Mouse (Mus musculus) midbrain, embryonic 13.5 days (tissue): ENCODE results near the gene Pdzd2. TPM values are rescaled to one million over a fixed set of nuclear protein-coding genes. Genes with fewer than 3 reads are reported as not detected.

Source experiments
- ATAC-seq: fragments of 200-750 bp; cut with Nextera tagmentation; 2 replicates; pipeline ENCODE4 v1.8.0; 2017; ENCODE audit warnings: mild to moderate bottlenecking, moderate TSS enrichment, moderate library complexity
- H3K27ac ChIP-seq: fragments of 300-500 bp; sonication (generic); 2 replicates; pipeline ENCODE4 v1.5.1; 2015; ENCODE audit warnings: inconsistent platforms, mild to moderate bottlenecking, moderate library complexity
- H3K27me3 ChIP-seq: fragments of 300-500 bp; sonication (generic); 2 replicates; pipeline ENCODE4 v1.6.1; 2015; ENCODE audit warnings: mild to moderate bottlenecking, inconsistent platforms
- H3K36me3 ChIP-seq: fragments of 300-500 bp; sonication (generic); 2 replicates; pipeline ENCODE4 v1.6.1; 2015; ENCODE audit warnings: mild to moderate bottlenecking, inconsistent platforms
- H3K4me1 ChIP-seq: fragments of 300-500 bp; sonication (generic); replicated peaks from 2 replicates; pipeline ENCODE4 v1.6.1; 2015; ENCODE audit warnings: inconsistent platforms
- H3K4me2 ChIP-seq: fragments of 300-500 bp; sonication (generic); replicated peaks from 2 replicates; pipeline ENCODE4 v1.6.1; 2015; ENCODE audit warnings: moderate library complexity, mild to moderate bottlenecking, inconsistent platforms
- H3K4me3 ChIP-seq: fragments of 300-500 bp; sonication (generic); replicated peaks from 2 replicates; pipeline ENCODE4 v1.5.1; 2015; ENCODE audit warnings: mild to moderate bottlenecking, inconsistent platforms
- H3K9ac ChIP-seq: fragments of 300-500 bp; sonication (generic); replicated peaks from 2 replicates; pipeline ENCODE4 v1.6.1; 2015; ENCODE audit warnings: mild to moderate bottlenecking, inconsistent platforms
- H3K9me3 ChIP-seq: fragments of 300-500 bp; sonication (generic); 2 replicates; pipeline ENCODE4 v1.6.1; 2016; ENCODE audit warnings: mild to moderate bottlenecking, inconsistent platforms
- WGBS: fragments of 180-500 bp; shearing (Covaris S2); methylation state at CpG from one replicate; pipeline ENCODE4 v1.1.7; 2015; 5-methylcytosine and 5-hydroxymethylcytosine counted together
- polyA plus RNA-seq: library from polyadenylated mRNA; unstranded; fragments of >200 nt; fragmentation: Nextera tagmentation; extraction: Ambion mirVana; gene quantifications from 2 replicates; pipeline ENCODE4 v1.2.1, GENCODE M21; 2015

Gene Pdzd2
- polyA plus RNA-seq, 1 experiment from 2014 or later: 9.7 TPM

GRCm38 (mm10) chr15:12480369-12480768 lies 259.4 kb downstream of the Pdzd2 start:
- Histone ChIP-seq H3K27ac (no peak overlapping the region), H3K4me3 (no peak overlapping the region), H3K27me3 (no peaks in the 10 kb centered on the region), H3K4me1 (peaks cover 19% of the 10 kb centered on the region), H3K36me3 (no peaks in the 10 kb centered on the region), H3K9ac (no peak overlapping the region), H3K9me3 (no peaks in the 10 kb centered on the region; the same call in 1 of the 2 replicates), H3K4me2 (no peak overlapping the region)
- 42% methylated on average over 3 of the region's 3 CpGs for WGBS
- ATAC-seq: peak; percentile 74

- ATAC-seq: no peak
- Histone ChIP-seq H3K9ac (no peak overlapping the region), H3K9me3 (no peaks in the 10 kb centered on the region; the same call in 1 of the 2 replicates), H3K4me3 (no peak overlapping the region), H3K27me3 (no peaks in the 10 kb centered on the region), H3K36me3 (no peaks in the 10 kb centered on the region), H3K27ac (no peak overlapping the region), H3K4me1 (peaks cover 19% of the 10 kb centered on the region), H3K4me2 (no peak overlapping the region)
- 69% methylated on average over 5 of the region's 5 CpGs for WGBS
Measured at GRCm38 (mm10) chr15:12479326-12479725, 260.4 kb downstream of the Pdzd2 start.

- Histone ChIP-seq H3K27me3 (no peaks in the 10 kb centered on the region), H3K4me1 (peaks cover 5% of the 10 kb centered on the region; the same call in 1 of the 2 replicates), H3K36me3 (no peaks in the 10 kb centered on the region), H3K9me3 (no peaks in the 10 kb centered on the region), H3K4me2 (no peak overlapping the region), H3K27ac (no peak overlapping the region), H3K4me3 (no peak overlapping the region), H3K9ac (no peak overlapping the region)
- no peak for ATAC-seq
- 86% methylated on average over 7 of the region's 7 CpGs for WGBS
Measured at GRCm38 (mm10) chr15:12473596-12473995, 266.1 kb downstream of the Pdzd2 start.

- no peak for ATAC-seq
- H3K9ac ChIP-seq: no peak overlapping the region
- H3K27me3 ChIP-seq: no peaks in the 10 kb centered on the region
- no peaks in the 10 kb centered on the region for H3K9me3 ChIP-seq
- H3K36me3 ChIP-seq: no peaks in the 10 kb centered on the region
- no peak overlapping the region for H3K4me3 ChIP-seq
- no peak overlapping the region for H3K27ac ChIP-seq
- 95% methylated on average over 4 of the region's 4 CpGs for WGBS
- peaks cover 5% of the 10 kb centered on the region; the same call in 1 of the 2 replicates for H3K4me1 ChIP-seq
- H3K4me2 ChIP-seq: no peak overlapping the region
Measured at GRCm38 (mm10) chr15:12472646-12473045, 267.1 kb downstream of the Pdzd2 start.

- H3K4me2 ChIP-seq: no peak overlapping the region
- H3K4me1 ChIP-seq: peaks cover 5% of the 10 kb centered on the region; the same call in 1 of the 2 replicates
- H3K36me3 ChIP-seq: no peaks in the 10 kb centered on the region
- 56% methylated on average over 15 of the region's 15 CpGs for WGBS
- no peaks in the 10 kb centered on the region for H3K9me3 ChIP-seq
- no peaks in the 10 kb centered on the region for H3K27me3 ChIP-seq
- no peak overlapping the region for H3K9ac ChIP-seq
- no peak overlapping the region for H3K27ac ChIP-seq
- no peak overlapping the region for H3K4me3 ChIP-seq
- ATAC-seq: 0 out of 2 replicates have a peak, but pooled peaks have one; percentile 48
Measured at GRCm38 (mm10) chr15:12470900-12471838, 268.6 kb downstream of the Pdzd2 start.

- ATAC-seq: no peak
- no peaks in the 10 kb centered on the region for H3K36me3 ChIP-seq
- WGBS: 81% methylated on average over 5 of the region's 5 CpGs
Measured at GRCm38 (mm10) chr15:12468625-12469024, 271.1 kb downstream of the Pdzd2 start.

GRCm38 (mm10) chr15:12465748-12466147 lies 274.0 kb downstream of the Pdzd2 start:
- H3K27ac ChIP-seq: no peak overlapping the region

More at GRCm38 (mm10) chr15:12468625-12469024, 271.1 kb downstream of the Pdzd2 start:
- Histone ChIP-seq H3K4me1 (peaks cover 5% of the 10 kb centered on the region; the same call in 1 of the 2 replicates), H3K27ac (no peak overlapping the region), H3K4me2 (no peak overlapping the region), H3K4me3 (no peak overlapping the region), H3K9ac (no peak overlapping the region), H3K27me3 (no peaks in the 10 kb centered on the region), H3K9me3 (no peaks in the 10 kb centered on the region)

GRCm38 (mm10) chr15:12456808-12457207 lies 282.9 kb downstream of the Pdzd2 start:
- Histone ChIP-seq H3K4me3 (no peak overlapping the region), H3K9me3 (no peaks in the 10 kb centered on the region), H3K4me2 (no peak overlapping the region), H3K4me1 (peaks cover 5% of the 10 kb centered on the region; the same call in 1 of the 2 replicates), H3K36me3 (no peaks in the 10 kb centered on the region), H3K27ac (no peak overlapping the region), H3K27me3 (no peaks in the 10 kb centered on the region), H3K9ac (no peak overlapping the region)
- WGBS: 76% methylated on average over 7 of the region's 7 CpGs
- ATAC-seq: no peak

More at GRCm38 (mm10) chr15:12465748-12466147, 274.0 kb downstream of the Pdzd2 start:
- no peak overlapping the region for H3K4me2 ChIP-seq
- no peak overlapping the region for H3K9ac ChIP-seq
- no peaks in the 10 kb centered on the region for H3K27me3 ChIP-seq
- WGBS: 89% methylated on average over 8 of the region's 8 CpGs
- H3K36me3 ChIP-seq: no peaks in the 10 kb centered on the region
- ATAC-seq: no peak
- no peaks in the 10 kb centered on the region for H3K9me3 ChIP-seq
- no peak overlapping the region for H3K4me3 ChIP-seq
- H3K4me1 ChIP-seq: peaks cover under 1% of the 10 kb centered on the region; the same call in 1 of the 2 replicates

GRCm38 (mm10) chr15:12453343-12453742 lies 286.4 kb downstream of the Pdzd2 start:
- Histone ChIP-seq H3K4me2 (no peak overlapping the region), H3K27ac (no peak overlapping the region), H3K4me1 (peaks cover 5% of the 10 kb centered on the region; the same call in 1 of the 2 replicates), H3K9me3 (no peaks in the 10 kb centered on the region), H3K9ac (no peak overlapping the region), H3K4me3 (no peak overlapping the region), H3K36me3 (no peaks in the 10 kb centered on the region), H3K27me3 (no peaks in the 10 kb centered on the region)
- 97% methylated on average over 2 of the region's 2 CpGs for WGBS
- no peak for ATAC-seq

GRCm38 (mm10) chr15:12452141-12452995 lies 287.4 kb downstream of the Pdzd2 start:
- Histone ChIP-seq H3K36me3 (no peaks in the 10 kb centered on the region), H3K27me3 (no peaks in the 10 kb centered on the region), H3K9ac (no peak overlapping the region), H3K4me2 (no peak overlapping the region), H3K4me3 (no peak overlapping the region), H3K27ac (no peak overlapping the region), H3K4me1 (peaks cover 5% of the 10 kb centered on the region; the same call in 1 of the 2 replicates), H3K9me3 (no peaks in the 10 kb centered on the region)
- WGBS: 88% methylated on average over 6 of the region's 6 CpGs
- no peak for ATAC-seq

- Histone ChIP-seq H3K36me3 (no peaks in the 10 kb centered on the region), H3K27ac (no peak overlapping the region), H3K27me3 (no peaks in the 10 kb centered on the region), H3K9me3 (no peaks in the 10 kb centered on the region), H3K4me1 (peaks cover 5% of the 10 kb centered on the region; the same call in 1 of the 2 replicates), H3K9ac (no peak overlapping the region), H3K4me2 (no peak overlapping the region), H3K4me3 (no peak overlapping the region)
- 82% methylated on average over 4 of the region's 4 CpGs for WGBS
- ATAC-seq: no peak
Measured at GRCm38 (mm10) chr15:12451448-12451847, 288.3 kb downstream of the Pdzd2 start.
